Mouse (Mus musculus) G1E (cell line): ENCODE measurements around the gene Resf1. TPM values are rescaled to one million over a fixed set of nuclear protein-coding genes. Genes with fewer than 3 reads are reported as not detected.

ENCODE experiments used
- ATAC-seq: 2 replicates; pipeline ENCODE4 v1.8.0; 2016; ENCODE audit warnings: mild to moderate bottlenecking; ENCODE audit not compliant: insufficient number of reproducible peaks, poor library complexity, low FRiP score, severe bottlenecking; ENCODE audit errors: extremely low read depth
- DNase-seq: peaks from one replicate; pipeline ENCODE4 v3.0.0; 2012; ENCODE audit warnings: low spot score
- H3K27me3 ChIP-seq: 2 replicates; pipeline ENCODE4 v1.6.1; 2012; ENCODE audit warnings: mild to moderate bottlenecking, low read length, inconsistent platforms; ENCODE audit not compliant: insufficient read depth
- H3K36me3 ChIP-seq: replicated peaks from 2 replicates; pipeline ENCODE3; 2012; ENCODE audit warnings: mild to moderate bottlenecking, inconsistent platforms
- H3K4me1 ChIP-seq: 2 replicates; pipeline ENCODE4 v1.6.1; 2012; ENCODE audit warnings: low read depth, low read length, inconsistent platforms, mixed read lengths; ENCODE audit not compliant: insufficient read depth
- H3K4me3 ChIP-seq: 2 replicates; pipeline ENCODE4 v1.5.1; 2012; ENCODE audit warnings: low read depth, mild to moderate bottlenecking, inconsistent platforms, low read length, moderate library complexity, mixed read lengths
- H3K9me3 ChIP-seq: replicated peaks from 2 replicates; pipeline ENCODE4 v1.6.1; 2012; ENCODE audit warnings: inconsistent platforms
- CTCF ChIP-seq: IDR thresholded peaks from 2 replicates; pipeline ENCODE4 v1.5.1; 2012; ENCODE audit warnings: low read depth, low read length, inconsistent platforms, mixed read lengths
- GATA1 ChIP-seq: IDR thresholded peaks from 2 replicates; pipeline ENCODE4 v1.6.1; 2012; ENCODE audit warnings: borderline replicate concordance, low read length, inconsistent platforms, mixed read lengths
- GATA2 ChIP-seq: IDR thresholded peaks from 2 replicates; pipeline ENCODE4 v1.6.1; 2012; ENCODE audit warnings: low read depth, low read length, inconsistent platforms, borderline replicate concordance
- POLR2AphosphoS5 ChIP-seq: IDR thresholded peaks from 2 replicates; pipeline ENCODE4 v1.6.1; 2012; ENCODE audit warnings: low read depth, low read length, inconsistent platforms; ENCODE audit not compliant: insufficient replicate concordance
- TAL1 ChIP-seq: conservative IDR thresholded peaks from 2 replicates; pipeline ENCODE4 v1.6.1; 2012; ENCODE audit warnings: low read depth, low read length, inconsistent platforms, mixed read lengths
- polyA plus RNA-seq: library from polyadenylated mRNA; stranded (reverse); fragments of >175 nt; gene quantifications from 2 replicates; pipeline ENCODE4 v1.2.3, GENCODE M21; 2012
- total RNA-seq, 2 experiments: library from RNA; stranded (forward) in 1 of 2; stranded (reverse) in 1 of 2; fragments of 200-1000 nt in 1 of 2; fragments of >200 nt in 1 of 2; fragmentation: Nextera tagmentation in 1 of 2; gene quantifications; 2 replicates each; pipeline ENCODE4 v1.2.3; 2014 to 2017

Gene Resf1
- total and polyA plus RNA-seq, 3 experiments: 50.2 to 356 (median 149) TPM

DNA sequence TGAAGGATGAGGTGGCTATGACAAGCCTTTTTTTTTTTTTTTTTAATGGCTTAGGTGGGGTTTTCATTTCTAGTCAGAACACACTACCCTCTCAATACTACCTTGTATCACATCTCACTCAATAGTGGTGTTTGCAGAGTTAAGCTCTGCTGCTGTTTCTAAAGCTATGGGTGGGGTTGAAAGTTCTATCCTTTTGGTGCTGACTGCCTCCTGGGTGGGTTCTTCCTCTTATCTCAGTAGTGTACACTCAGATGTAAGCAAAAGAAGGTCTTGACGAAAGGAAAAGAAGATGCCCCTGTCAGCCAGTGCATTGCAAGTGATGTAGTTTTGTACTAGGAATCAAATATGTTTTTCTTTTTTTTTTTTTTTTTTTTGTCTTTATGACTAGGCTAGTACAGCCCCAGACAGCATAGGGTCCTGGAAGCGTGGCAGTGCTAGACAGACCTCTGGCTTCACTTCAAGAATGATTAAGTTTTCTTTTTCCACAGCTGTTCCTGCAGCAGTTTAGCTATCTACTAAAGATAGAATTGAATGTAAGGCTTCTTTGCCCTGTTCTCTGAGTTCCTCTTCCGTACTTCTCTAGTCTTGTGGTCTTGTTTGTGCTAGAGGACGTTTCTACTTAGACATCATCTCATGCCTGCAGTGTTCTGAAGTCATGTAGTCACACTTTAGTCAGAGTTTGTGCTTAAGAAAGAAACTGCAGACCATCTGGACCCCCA lies 14.5 kb downstream of the Resf1 start:
- TF ChIP-seq CTCF (no peak), TAL1 (no peak), POLR2AphosphoS5 (no peak), GATA1 (no peak), GATA2 (no peak)
- no peak overlapping the region for H3K4me3 ChIP-seq

DNA sequence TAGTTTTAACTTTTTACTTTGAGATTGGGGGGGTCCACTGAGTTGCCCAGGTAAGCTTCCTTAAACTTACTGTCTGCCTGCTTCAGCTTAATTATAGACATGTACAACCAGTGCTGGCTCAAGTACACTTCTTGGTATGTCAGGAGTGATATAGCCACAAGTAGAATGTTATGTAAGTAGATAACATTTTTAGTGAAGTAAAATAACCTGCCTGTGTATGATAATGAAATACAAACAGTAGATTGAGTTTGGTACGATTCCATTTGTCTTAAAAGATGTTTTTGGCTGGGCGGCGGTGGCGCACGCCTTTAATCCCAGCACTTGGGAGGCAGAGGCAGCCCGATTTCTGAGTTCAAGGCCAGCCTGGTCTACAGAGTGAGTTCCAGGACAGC lies 15.0 kb downstream of the Resf1 start:
- no peak overlapping the region for H3K4me3 ChIP-seq
- ATAC-seq (no peak), DNase-seq (no peak)
- H3K9me3 ChIP-seq: peaks cover 20% of the 10 kb centered on the region
- TF ChIP-seq GATA1 (no peak), GATA2 (no peak)
- no peaks in the 10 kb centered on the region for H3K27me3 ChIP-seq
- peaks cover 86% of the 10 kb centered on the region for H3K36me3 ChIP-seq
- peaks cover 11% of the 10 kb centered on the region; the same call in 1 of the 2 replicates for H3K4me1 ChIP-seq

More for the DNA sequence above, 14.5 kb downstream of the Resf1 start:
- Histone ChIP-seq H3K9me3 (peaks cover 20% of the 10 kb centered on the region), H3K4me1 (peaks cover 7% of the 10 kb centered on the region; the same call in 1 of the 2 replicates), H3K27me3 (no peaks in the 10 kb centered on the region), H3K36me3 (peaks cover 84% of the 10 kb centered on the region)
- DNase-seq (no peak), ATAC-seq (no peak)

DNA sequence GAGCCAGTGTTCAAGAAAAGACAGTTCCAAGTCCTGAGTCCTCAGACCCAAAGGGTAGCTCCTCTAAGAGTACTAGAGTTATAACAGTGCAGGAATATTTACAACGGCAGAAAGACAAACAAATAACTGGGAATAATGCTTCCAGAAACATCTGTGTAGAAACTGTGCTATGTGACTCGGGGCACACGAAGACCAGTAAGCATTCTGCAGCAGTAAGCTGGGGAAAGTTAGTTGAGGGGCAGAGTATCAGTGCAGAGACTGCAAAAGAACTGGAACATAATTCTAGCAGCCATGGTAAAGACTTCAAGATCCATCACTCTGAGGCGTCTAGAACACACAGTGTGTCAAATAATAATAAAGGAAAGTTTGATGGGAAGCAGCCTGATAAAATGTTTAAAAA lies 19.9 kb downstream of the Resf1 start:
- peaks cover 72% of the 10 kb centered on the region for H3K36me3 ChIP-seq
- no peak for ATAC-seq
- DNase-seq: no peak
- no peak for TF ChIP-seq TAL1
- no peak for TF ChIP-seq GATA1
- TF ChIP-seq CTCF: no peak
- no peak for TF ChIP-seq POLR2AphosphoS5
- TF ChIP-seq GATA2: no peak
- no peak overlapping the region for H3K4me3 ChIP-seq
- H3K27me3 ChIP-seq: no peaks in the 10 kb centered on the region
- H3K4me1 ChIP-seq: peaks cover 8% of the 10 kb centered on the region; the same call in 1 of the 2 replicates
- peaks cover 20% of the 10 kb centered on the region for H3K9me3 ChIP-seq

DNA sequence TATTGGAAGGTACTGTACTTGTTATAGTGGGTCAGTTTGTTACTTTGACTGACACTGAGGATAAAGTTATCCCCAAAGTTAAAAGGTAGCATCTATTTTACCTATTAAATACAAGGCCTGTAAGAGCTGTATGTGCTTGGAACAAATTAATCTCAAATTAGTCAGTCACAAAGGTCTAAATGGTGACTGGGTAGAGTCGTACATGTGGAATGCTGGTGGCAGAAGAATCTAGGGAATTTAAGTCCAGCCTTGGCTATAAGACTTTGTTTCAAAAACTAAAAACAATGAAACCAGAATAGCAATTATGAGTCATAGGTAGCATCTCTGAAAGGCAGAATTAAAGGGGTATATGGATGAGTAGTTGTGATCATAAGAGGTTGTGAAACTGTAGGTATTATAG lies 21.1 kb downstream of the Resf1 start:
- TF ChIP-seq TAL1 (no peak), CTCF (no peak), GATA1 (no peak)
- H3K4me1 ChIP-seq: peaks cover 8% of the 10 kb centered on the region; the same call in 1 of the 2 replicates
- H3K27me3 ChIP-seq: no peaks in the 10 kb centered on the region
- peaks cover 20% of the 10 kb centered on the region for H3K9me3 ChIP-seq
- H3K36me3 ChIP-seq: peaks cover 75% of the 10 kb centered on the region
- H3K4me3 ChIP-seq: no peak overlapping the region
- DNase-seq: no peak
- ATAC-seq: no peak

DNA sequence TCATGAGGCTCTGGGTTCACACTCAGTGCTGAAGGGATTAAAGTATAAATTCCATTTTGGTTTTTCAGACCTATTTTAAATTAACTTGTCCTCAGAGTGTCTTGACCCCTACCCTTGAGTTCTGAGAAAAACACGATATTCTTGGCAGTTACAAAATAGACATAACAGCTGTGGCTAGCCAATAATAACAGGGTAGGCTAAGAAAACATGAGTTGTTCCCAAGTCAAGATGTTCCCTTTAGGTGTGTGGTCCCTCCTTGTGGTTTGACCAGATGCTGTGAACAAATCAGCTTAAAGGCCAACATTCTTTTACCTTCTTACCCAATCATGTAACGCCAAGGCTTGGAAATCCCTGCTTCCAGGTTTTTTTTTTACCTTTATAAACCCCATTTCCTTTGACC lies 23.8 kb downstream of the Resf1 start:
- H3K27me3 ChIP-seq: no peaks in the 10 kb centered on the region
- DNase-seq (no peak), ATAC-seq (no peak)
- no peak overlapping the region for H3K4me3 ChIP-seq
- TF ChIP-seq POLR2AphosphoS5: no peak
- no peak for TF ChIP-seq GATA2
- TF ChIP-seq TAL1: no peak
- TF ChIP-seq CTCF: no peak
- no peak for TF ChIP-seq GATA1
- peaks cover 5% of the 10 kb centered on the region; the same call in 1 of the 2 replicates for H3K4me1 ChIP-seq
- 0 out of 2 replicates have a peak, but pooled peaks cover 2% of the 10 kb centered on the region for H3K9me3 ChIP-seq
- peaks cover 70% of the 10 kb centered on the region for H3K36me3 ChIP-seq

DNA sequence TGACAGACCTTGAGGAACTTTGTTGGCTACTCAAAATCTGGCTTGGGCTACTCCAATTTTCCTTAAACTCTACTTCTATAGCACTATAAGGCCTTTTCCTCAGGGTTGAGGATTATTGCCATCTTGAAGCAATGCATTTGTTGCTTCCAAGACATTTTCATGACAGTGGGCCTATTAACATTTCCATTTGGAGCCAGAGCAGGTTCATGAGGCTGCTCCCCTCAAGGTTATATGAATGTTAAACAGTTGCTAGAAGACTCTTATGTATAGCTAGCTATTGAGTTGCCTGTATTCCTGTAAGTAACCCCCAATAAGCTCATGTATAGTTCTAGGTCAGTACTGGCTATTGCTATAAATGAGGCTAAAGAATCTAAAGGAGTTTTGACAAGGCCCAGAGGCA lies 28.8 kb downstream of the Resf1 start:
- no peak for TF ChIP-seq GATA1
- no peak for TF ChIP-seq TAL1
- TF ChIP-seq CTCF: no peak
- no peak for TF ChIP-seq GATA2
- TF ChIP-seq POLR2AphosphoS5: no peak
- Histone ChIP-seq H3K9me3 (peaks cover 10% of the 10 kb centered on the region), H3K4me3 (no peak overlapping the region), H3K36me3 (peaks cover 51% of the 10 kb centered on the region), H3K4me1 (no peaks in the 10 kb centered on the region; the same call in 1 of the 2 replicates), H3K27me3 (no peaks in the 10 kb centered on the region)
- ATAC-seq (no peak), DNase-seq (no peak)
